Mouse (Mus musculus): ENCODE results near the gene Maz. TPM values are rescaled to one million over a fixed set of nuclear protein-coding genes. Genes with fewer than 3 reads are reported as not detected.

The Maz gene
- polyA plus RNA-seq, 1 experiment from 2014 or later: 118 TPM

Small RNA genes lying within 50 kb of the gene (microRNA-seq; reads per million reads assigned to microRNA genes)
- not detected for gene Gm44343

Other genes with a start within 250 kb of the Maz start
- gene Tbx6, start 245.6 kb downstream of the Maz start, polyA plus RNA-seq (2016; fragmentation: Nextera tagmentation; extraction: Ambion mirVana): 0.64 and 0.65 TPM in 2 replicates
- 315 and 323 TPM in 2 replicates for gene Ppp4c, start 234.5 kb downstream of the Maz start, polyA plus RNA-seq (2016; fragmentation: Nextera tagmentation; extraction: Ambion mirVana)
- 19.3 and 20.0 TPM in 2 replicates for gene Fam57b, start 229.4 kb downstream of the Maz start, polyA plus RNA-seq (2016; fragmentation: Nextera tagmentation; extraction: Ambion mirVana)
- not detected in 2 replicates for gene 4930451I11Rik, start 195.4 kb downstream of the Maz start, polyA plus RNA-seq (2016; fragmentation: Nextera tagmentation; extraction: Ambion mirVana)
- gene Doc2a, start 179.6 kb downstream of the Maz start, polyA plus RNA-seq (2016; fragmentation: Nextera tagmentation; extraction: Ambion mirVana): 6.3 and 7.7 TPM in 2 replicates
- 43.1 and 51.6 TPM in 2 replicates for gene Hirip3, start 165.1 kb downstream of the Maz start, polyA plus RNA-seq (2016; fragmentation: Nextera tagmentation; extraction: Ambion mirVana)
- gene Ino80e, start 164.7 kb downstream of the Maz start, polyA plus RNA-seq (2016; fragmentation: Nextera tagmentation; extraction: Ambion mirVana): 90.9 and 96.0 TPM in 2 replicates
- 68.3 and 71.0 TPM in 2 replicates for gene Taok2, start 142.3 kb downstream of the Maz start, polyA plus RNA-seq (2016; fragmentation: Nextera tagmentation; extraction: Ambion mirVana)
- gene Tmem219, start 104.1 kb downstream of the Maz start, polyA plus RNA-seq (2016; fragmentation: Nextera tagmentation; extraction: Ambion mirVana): 32.7 and 36.5 TPM in 2 replicates
- gene Kctd13, start 98.2 kb downstream of the Maz start, polyA plus RNA-seq (2016; fragmentation: Nextera tagmentation; extraction: Ambion mirVana): 50.5 and 53.7 TPM in 2 replicates
- gene Asphd1, start 77.5 kb downstream of the Maz start, polyA plus RNA-seq (2016; fragmentation: Nextera tagmentation; extraction: Ambion mirVana): 1.6 and 2.7 TPM in 2 replicates
- 13.8 and 16.9 TPM in 2 replicates for gene Sez6l2, start 76.5 kb downstream of the Maz start, polyA plus RNA-seq (2016; fragmentation: Nextera tagmentation; extraction: Ambion mirVana)
- 81.1 and 87.2 TPM in 2 replicates for gene Cdipt, start 51.1 kb downstream of the Maz start, polyA plus RNA-seq (2016; fragmentation: Nextera tagmentation; extraction: Ambion mirVana)
- 1.0 and 1.3 TPM in 2 replicates for gene Cdiptos, start 50.9 kb downstream of the Maz start, polyA plus RNA-seq (2016; fragmentation: Nextera tagmentation; extraction: Ambion mirVana)
- 5.0 and 5.8 TPM in 2 replicates for gene Mvp, start 12.4 kb downstream of the Maz start, polyA plus RNA-seq (2016; fragmentation: Nextera tagmentation; extraction: Ambion mirVana)
- 0.32 and 0.39 TPM in 2 replicates for gene Pagr1b, start 10.6 kb downstream of the Maz start, polyA plus RNA-seq (2016; fragmentation: Nextera tagmentation; extraction: Ambion mirVana)
- gene Pagr1a, start 9.7 kb downstream of the Maz start, polyA plus RNA-seq (2016; fragmentation: Nextera tagmentation; extraction: Ambion mirVana): 53.1 and 65.0 TPM in 2 replicates
- 56.8 and 66.8 TPM in 2 replicates for gene Gm42742, start 5.9 kb downstream of the Maz start, polyA plus RNA-seq (2016; fragmentation: Nextera tagmentation; extraction: Ambion mirVana)
- 4.3 and 5.5 TPM in 2 replicates for gene Prrt2, start 5.8 kb downstream of the Maz start, polyA plus RNA-seq (2016; fragmentation: Nextera tagmentation; extraction: Ambion mirVana)
- 129 and 136 TPM in 2 replicates for gene Kif22, start 15.4 kb upstream of the Maz start, polyA plus RNA-seq (2016; fragmentation: Nextera tagmentation; extraction: Ambion mirVana)
- gene Zg16, start 60.3 kb upstream of the Maz start, polyA plus RNA-seq (2016; fragmentation: Nextera tagmentation; extraction: Ambion mirVana): not detected in 2 replicates
- 1.1 and 1.5 TPM in 2 replicates for gene AI467606, start 64.3 kb upstream of the Maz start, polyA plus RNA-seq (2016; fragmentation: Nextera tagmentation; extraction: Ambion mirVana)
- gene Qprt, start 95.2 kb upstream of the Maz start, polyA plus RNA-seq (2016; fragmentation: Nextera tagmentation; extraction: Ambion mirVana): 2.5 and 4.2 TPM in 2 replicates
- 0.10 and 0.13 TPM in 2 replicates for gene Spn, start 110.8 kb upstream of the Maz start, polyA plus RNA-seq (2016; fragmentation: Nextera tagmentation; extraction: Ambion mirVana)
- 98.9 and 103 TPM in 2 replicates for gene Cd2bp2, start 169.0 kb upstream of the Maz start, polyA plus RNA-seq (2016; fragmentation: Nextera tagmentation; extraction: Ambion mirVana)
- 42.9 and 44.4 TPM in 2 replicates for gene Tbc1d10b, start 181.4 kb upstream of the Maz start, polyA plus RNA-seq (2016; fragmentation: Nextera tagmentation; extraction: Ambion mirVana)
- gene Mylpf, start 181.9 kb upstream of the Maz start, polyA plus RNA-seq (2016; fragmentation: Nextera tagmentation; extraction: Ambion mirVana): 12.6 and 13.1 TPM in 2 replicates
- 79.4 and 82.0 TPM in 2 replicates for gene Zfp553, start 206.0 kb upstream of the Maz start, polyA plus RNA-seq (2016; fragmentation: Nextera tagmentation; extraction: Ambion mirVana)
- gene Sept1, start 206.1 kb upstream of the Maz start, polyA plus RNA-seq (2016; fragmentation: Nextera tagmentation; extraction: Ambion mirVana): 38.6 and 41.1 TPM in 2 replicates
- gene Zfp771, start 217.2 kb upstream of the Maz start, polyA plus RNA-seq (2016; fragmentation: Nextera tagmentation; extraction: Ambion mirVana): 55.0 and 62.0 TPM in 2 replicates
- gene Dctpp1, start 233.7 kb upstream of the Maz start, polyA plus RNA-seq (2016; fragmentation: Nextera tagmentation; extraction: Ambion mirVana): 165 and 174 TPM in 2 replicates
- gene Sephs2, start 247.0 kb upstream of the Maz start, polyA plus RNA-seq (2016; fragmentation: Nextera tagmentation; extraction: Ambion mirVana): 71.4 and 72.7 TPM in 2 replicates

Data from midbrain, embryonic 12.5 days (tissue).